Mouse (Mus musculus) stomach, embryonic 14.5 days (tissue): Measurements from ENCODE around the gene Ctnnbip1. TPM values are rescaled to one million over a fixed set of nuclear protein-coding genes. Genes with fewer than 3 reads are reported as not detected.

ENCODE experiments used
- ATAC-seq: fragments of 200-750 bp; cut with Nextera tagmentation; 2 replicates; pipeline ENCODE4 v1.8.0; 2017; ENCODE audit warnings: low read depth, moderate TSS enrichment; ENCODE audit not compliant: insufficient number of reproducible peaks, insufficient read depth, low FRiP score
- H3K27ac ChIP-seq: fragments of 300-500 bp; sonication (generic); 2 replicates; pipeline ENCODE4 v1.5.1; 2014; ENCODE audit warnings: mild to moderate bottlenecking, low read length, moderate library complexity, mixed read lengths
- H3K27me3 ChIP-seq: fragments of 300-500 bp; sonication (generic); 2 replicates; pipeline ENCODE4 v1.6.1; 2014; ENCODE audit warnings: low read length, control low read depth, mixed read lengths; ENCODE audit not compliant: control insufficient read depth, insufficient read depth
- H3K36me3 ChIP-seq: fragments of 300-500 bp; sonication (generic); 2 replicates; pipeline ENCODE4 v1.6.1; 2014; ENCODE audit warnings: mild to moderate bottlenecking, control low read depth, low read length, moderate library complexity, mixed read lengths; ENCODE audit not compliant: control insufficient read depth, insufficient read depth
- H3K4me1 ChIP-seq: fragments of 300-500 bp; sonication (generic); 2 replicates; pipeline ENCODE4 v1.6.1; 2014; ENCODE audit warnings: low read length, control low read depth, mixed read lengths; ENCODE audit not compliant: control insufficient read depth, insufficient read depth
- H3K4me2 ChIP-seq: fragments of 300-500 bp; sonication (generic); replicated peaks from 2 replicates; pipeline ENCODE4 v1.6.1; 2014; ENCODE audit warnings: low read depth, low read length, control low read depth
- H3K4me3 ChIP-seq: fragments of 300-500 bp; sonication (generic); 2 replicates; pipeline ENCODE4 v1.5.1; 2014; ENCODE audit warnings: low read depth, low read length, control low read depth
- H3K9ac ChIP-seq: fragments of 300-500 bp; sonication (generic); replicated peaks from 2 replicates; pipeline ENCODE4 v1.6.1; 2014; ENCODE audit warnings: low read depth, mild to moderate bottlenecking, control low read depth, low read length, moderate library complexity, mixed read lengths
- H3K9me3 ChIP-seq: fragments of 300-500 bp; sonication (generic); 2 replicates; pipeline ENCODE4 v1.6.1; 2016; ENCODE audit warnings: low read depth, low read length, control low read depth; ENCODE audit not compliant: control insufficient read depth
- WGBS: fragments of 180-500 bp; shearing (Covaris S2); extraction: QIAGEN DNeasy Blood & Tissue Kit; methylation state at CpG from one replicate; pipeline ENCODE4 v1.1.7; 2014; 5-methylcytosine and 5-hydroxymethylcytosine counted together
- polyA plus RNA-seq: library from polyadenylated mRNA; unstranded; fragments of >200 nt; fragmentation: Nextera tagmentation; extraction: Ambion mirVana; gene quantifications from 2 replicates; pipeline ENCODE4 v1.2.1, GENCODE M21; 2014

The Ctnnbip1 gene
- polyA plus RNA-seq, 1 experiment from 2014 or later: 57.7 TPM

GRCm38 (mm10) chr4:149506904-149507303 lies 11.1 kb upstream of the Ctnnbip1 start:
- WGBS: 76% methylated on average over 3 of the region's 3 CpGs
- H3K36me3 ChIP-seq: peaks cover 3% of the 10 kb centered on the region; the same call in 1 of the 2 replicates
- no peak overlapping the region for H3K4me2 ChIP-seq
- H3K9me3 ChIP-seq: no peaks in the 10 kb centered on the region
- H3K4me3 ChIP-seq: no peak overlapping the region
- H3K4me1 ChIP-seq: no peaks in the 10 kb centered on the region
- ATAC-seq: no peak
- H3K27ac ChIP-seq: no peak overlapping the region
- H3K9ac ChIP-seq: no peak overlapping the region
- H3K27me3 ChIP-seq: no peaks in the 10 kb centered on the region

- H3K27me3 ChIP-seq: no peaks in the 10 kb centered on the region
- no peak overlapping the region for H3K4me3 ChIP-seq
- no peak overlapping the region for H3K27ac ChIP-seq
- H3K4me2 ChIP-seq: no peak overlapping the region
- no peak for ATAC-seq
- H3K4me1 ChIP-seq: no peaks in the 10 kb centered on the region
- no peaks in the 10 kb centered on the region for H3K9me3 ChIP-seq
- 39% methylated on average over 6 of the region's 6 CpGs for WGBS
- no peak overlapping the region for H3K9ac ChIP-seq
- no peaks in the 10 kb centered on the region for H3K36me3 ChIP-seq
Observed at GRCm38 (mm10) chr4:149511221-149511646, 6.8 kb upstream of the Ctnnbip1 start.

- H3K4me1 ChIP-seq: no peaks in the 10 kb centered on the region
- no peak for ATAC-seq
- no peak overlapping the region for H3K27ac ChIP-seq
- WGBS: 66% methylated on average over 7 of the region's 7 CpGs
- H3K9me3 ChIP-seq: no peaks in the 10 kb centered on the region
- H3K27me3 ChIP-seq: no peaks in the 10 kb centered on the region
- no peak overlapping the region for H3K9ac ChIP-seq
- no peak overlapping the region for H3K4me3 ChIP-seq
- no peaks in the 10 kb centered on the region for H3K36me3 ChIP-seq
- H3K4me2 ChIP-seq: no peak overlapping the region
Observed at GRCm38 (mm10) chr4:149512072-149512471, 6.0 kb upstream of the Ctnnbip1 start.

GRCm38 (mm10) chr4:149515706-149516105 lies 2.3 kb upstream of the Ctnnbip1 start:
- Histone ChIP-seq H3K4me2 (no peak overlapping the region), H3K27me3 (no peaks in the 10 kb centered on the region), H3K9me3 (no peaks in the 10 kb centered on the region), H3K9ac (no peak overlapping the region), H3K4me3 (no peak overlapping the region), H3K36me3 (no peaks in the 10 kb centered on the region), H3K4me1 (peaks cover 3% of the 10 kb centered on the region; the same call in 1 of the 2 replicates), H3K27ac (no peak overlapping the region)
- WGBS: 86% methylated on average over 5 of the region's 5 CpGs
- no peak for ATAC-seq

DNA sequence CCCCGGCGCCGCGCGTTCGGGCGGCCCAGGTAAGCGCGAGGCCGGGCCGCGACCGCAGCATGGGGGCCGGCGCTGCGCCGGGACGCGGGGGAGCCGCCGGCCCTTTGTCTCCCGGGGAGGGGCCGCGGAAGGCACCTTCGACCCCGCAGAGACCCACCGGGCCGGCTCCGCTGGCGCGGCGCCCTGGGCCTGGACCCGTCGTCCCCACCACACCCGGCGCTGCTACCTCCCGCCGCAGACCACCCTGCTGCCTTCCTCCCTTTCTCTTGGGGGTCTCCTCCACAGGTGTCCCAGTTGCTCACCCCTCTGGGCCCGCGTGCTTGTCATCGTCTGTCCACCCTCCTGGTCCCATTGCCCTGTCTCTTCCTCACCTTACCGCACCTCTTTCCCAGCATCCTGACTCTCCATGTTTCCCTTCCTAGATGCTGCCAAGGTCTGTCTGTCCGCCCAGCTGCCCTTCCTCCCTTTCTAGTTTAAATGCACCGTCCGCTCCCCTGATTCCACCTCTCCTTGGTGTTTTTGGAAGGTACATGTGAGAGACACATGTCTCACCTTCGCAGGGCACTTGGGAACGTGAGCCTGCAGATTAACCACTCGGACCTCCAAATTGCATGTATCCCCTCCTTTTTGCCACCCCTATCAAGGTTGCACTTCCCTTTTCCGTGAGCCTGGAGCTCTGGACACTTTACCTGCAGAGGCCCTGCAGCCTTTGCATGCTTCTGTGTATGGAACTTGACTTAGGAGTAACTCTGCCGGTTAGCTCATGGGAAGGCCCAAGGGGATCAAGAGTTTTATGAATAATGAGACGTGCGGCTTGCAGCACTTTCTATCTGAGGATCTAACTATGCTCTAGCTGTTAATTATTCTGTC lies 550 bp downstream of the Ctnnbip1 start:
- peak; percentile 19; the same call in 1 of the 2 replicates for ATAC-seq
- Histone ChIP-seq H3K36me3 (no peaks in the 10 kb centered on the region), H3K4me1 (peaks cover 3% of the 10 kb centered on the region; the same call in 1 of the 2 replicates), H3K9me3 (no peaks in the 10 kb centered on the region), H3K4me3 (peak overlapping the region; percentile 72), H3K4me2 (peak overlapping the region; percentile 76), H3K27me3 (no peaks in the 10 kb centered on the region), H3K27ac (0 out of 2 replicates have a peak overlapping the region, but pooled peaks have one; percentile 3), H3K9ac (peak overlapping the region; percentile 65)
- 3% methylated on average over 50 of the region's 52 CpGs for WGBS

DNA sequence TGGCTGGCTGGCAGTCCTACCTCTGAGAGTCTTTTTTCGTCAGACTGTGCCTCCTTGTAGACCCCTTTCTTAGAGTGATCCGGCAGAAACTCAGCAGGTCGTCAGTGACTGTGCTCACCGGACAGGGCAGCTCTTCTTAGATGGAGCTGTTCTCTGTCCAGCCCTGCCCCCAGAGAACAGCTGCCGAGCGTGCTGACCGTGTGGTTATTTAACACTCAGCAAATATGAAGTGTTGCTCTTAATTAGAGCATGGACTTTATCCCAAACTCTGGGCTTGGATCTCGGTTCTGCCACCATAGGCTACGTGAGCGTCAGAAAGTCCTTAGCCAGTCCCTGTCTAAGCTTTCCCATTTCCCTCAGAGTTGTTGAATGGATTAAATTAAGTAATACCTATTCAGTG lies 3.2 kb downstream of the Ctnnbip1 start:
- peaks cover 7% of the 10 kb centered on the region; the same call in 1 of the 2 replicates for H3K4me1 ChIP-seq
- no peaks in the 10 kb centered on the region for H3K36me3 ChIP-seq
- H3K4me3 ChIP-seq: no peak overlapping the region
- no peak overlapping the region for H3K4me2 ChIP-seq
- whole genome bisulfite sequencing: 70% methylated on average over 10 of the region's 10 CpGs
- ATAC-seq: no peak
- H3K27ac ChIP-seq: no peak overlapping the region
- no peak overlapping the region for H3K9ac ChIP-seq
- no peaks in the 10 kb centered on the region for H3K9me3 ChIP-seq
- H3K27me3 ChIP-seq: no peaks in the 10 kb centered on the region

GRCm38 (mm10) chr4:149523961-149524360 lies 5.9 kb downstream of the Ctnnbip1 start:
- 87% methylated on average over 6 of the region's 6 CpGs for WGBS
- ATAC-seq: no peak
- no peak overlapping the region for H3K4me3 ChIP-seq
- H3K27me3 ChIP-seq: no peaks in the 10 kb centered on the region
- no peak overlapping the region for H3K27ac ChIP-seq
- peaks cover 11% of the 10 kb centered on the region; the same call in 1 of the 2 replicates for H3K4me1 ChIP-seq
- H3K9me3 ChIP-seq: no peaks in the 10 kb centered on the region
- no peak overlapping the region for H3K4me2 ChIP-seq
- H3K36me3 ChIP-seq: no peaks in the 10 kb centered on the region
- no peak overlapping the region for H3K9ac ChIP-seq

DNA sequence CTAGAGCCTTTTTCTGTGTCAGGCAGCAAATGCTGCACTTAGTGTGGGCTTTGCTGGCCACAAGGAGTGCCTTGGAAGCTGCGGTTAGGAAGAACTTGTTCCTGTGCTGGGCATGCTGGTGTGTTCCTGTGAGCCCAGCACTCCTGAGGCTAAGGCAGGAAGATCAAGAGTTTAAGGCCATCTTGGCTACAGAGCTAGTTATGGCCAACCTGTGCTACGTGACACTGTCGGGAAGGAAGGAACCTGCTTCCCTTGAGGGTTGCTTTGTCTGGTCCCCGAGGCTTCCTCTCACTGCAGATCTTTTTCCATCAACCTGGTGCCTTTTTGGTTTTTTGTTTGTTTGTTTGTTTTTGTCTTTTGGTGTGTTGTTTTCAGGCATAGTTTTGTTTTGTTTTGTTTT lies 7.1 kb downstream of the Ctnnbip1 start:
- H3K9me3 ChIP-seq: no peaks in the 10 kb centered on the region
- H3K27me3 ChIP-seq: no peaks in the 10 kb centered on the region
- no peak overlapping the region for H3K27ac ChIP-seq
- no peaks in the 10 kb centered on the region for H3K36me3 ChIP-seq
- no peak overlapping the region for H3K9ac ChIP-seq
- no peak for ATAC-seq
- 86% methylated on average over 4 of the region's 4 CpGs for WGBS
- peaks cover 8% of the 10 kb centered on the region; the same call in 1 of the 2 replicates for H3K4me1 ChIP-seq
- H3K4me2 ChIP-seq: no peak overlapping the region
- no peak overlapping the region for H3K4me3 ChIP-seq
